Mouse (Mus musculus): ENCODE data around the gene Rapgef3.

The Rapgef3 gene

DNA sequence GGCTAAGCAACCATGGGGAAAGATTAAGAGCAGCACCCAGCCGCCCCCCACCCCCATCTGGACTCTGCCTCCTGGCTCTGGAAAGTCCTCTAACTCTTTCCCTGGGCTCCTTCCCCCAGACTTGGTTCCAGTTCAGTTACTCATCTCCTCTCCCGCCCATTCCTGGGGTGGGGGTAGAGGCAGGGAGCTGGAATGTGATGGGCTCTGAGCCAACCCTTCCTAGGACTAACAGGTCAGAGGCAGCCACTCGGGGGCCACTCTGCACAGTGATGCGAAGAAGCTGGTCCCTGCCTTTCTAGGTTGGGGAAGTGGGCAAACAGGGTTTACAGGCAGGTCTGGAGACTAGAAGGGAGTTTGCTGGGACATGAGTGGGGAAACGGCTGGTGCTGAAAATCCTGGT, 5.3 kb upstream of the Rapgef3 start:
- DNase-seq (ENCODE audit: low spot score): no peak

DNA sequence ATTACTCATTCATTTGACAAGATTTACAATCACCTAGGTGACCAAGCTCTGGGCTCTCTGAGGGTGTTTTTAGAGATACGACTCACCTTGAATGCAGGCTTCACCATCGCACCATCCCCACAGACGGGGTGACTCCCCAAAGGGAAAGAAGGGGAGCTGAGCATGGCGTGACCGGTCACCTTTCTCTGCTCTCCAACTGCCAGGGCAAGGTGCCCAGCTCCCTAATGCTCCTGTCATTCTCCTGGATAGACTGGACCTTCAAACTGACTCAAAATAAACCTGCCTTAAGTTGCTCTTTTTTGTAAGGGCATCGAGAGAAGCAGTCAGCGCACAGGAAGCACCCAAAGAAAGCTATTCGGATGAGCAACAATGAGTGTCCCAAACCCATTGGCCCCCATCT, 2.5 kb upstream of the Rapgef3 start:
- no peak for DNase-seq (ENCODE audit: low spot score)

DNA sequence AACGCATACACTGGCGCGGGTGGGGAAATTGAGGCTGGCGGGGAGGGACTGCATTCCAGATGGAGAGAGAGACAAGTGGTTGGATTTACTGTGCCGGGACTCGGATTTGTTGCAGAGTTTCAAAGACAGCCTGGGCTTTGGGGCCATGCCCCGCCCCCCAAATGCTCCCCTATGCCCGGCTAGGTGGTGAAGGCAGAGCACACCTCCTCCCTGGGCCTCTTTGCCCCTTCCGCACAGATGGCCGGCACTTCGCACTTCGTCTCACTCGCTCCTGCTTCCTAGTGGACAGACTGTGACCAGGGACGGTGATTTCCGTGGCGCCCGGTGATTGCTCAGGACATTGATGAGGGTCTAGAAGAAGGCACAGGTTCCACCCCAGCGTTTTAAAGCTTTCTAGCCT, 420 bp upstream of the Rapgef3 start:
- DNase-seq (ENCODE audit: low spot score): no peak

GRCm38 (mm10) chr15:97766594-97767279, 1.0 kb downstream of the Rapgef3 start:
- DNase-seq (ENCODE audit: low spot score): no peak

DNA sequence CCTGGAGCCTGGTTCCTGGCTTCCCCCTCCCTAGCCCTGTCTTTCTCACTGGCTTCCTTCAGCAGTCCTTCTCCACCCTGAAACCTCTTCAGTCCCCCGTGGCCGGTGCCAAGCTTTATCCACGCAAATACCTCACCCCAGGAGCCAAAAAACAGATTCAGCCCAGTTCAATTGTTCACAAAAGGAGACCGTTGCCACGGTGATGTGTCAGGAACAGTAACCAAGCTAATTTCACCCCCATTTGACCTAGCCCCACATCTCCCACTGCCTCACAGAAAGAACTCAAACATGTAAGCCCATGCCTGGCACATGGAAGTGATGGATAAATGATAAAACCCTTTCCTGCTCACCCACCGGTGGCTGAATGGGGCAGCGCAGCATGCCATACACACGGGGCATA, 1.6 kb downstream of the Rapgef3 start:
- DNase-seq (ENCODE audit: low spot score): no peak

DNA sequence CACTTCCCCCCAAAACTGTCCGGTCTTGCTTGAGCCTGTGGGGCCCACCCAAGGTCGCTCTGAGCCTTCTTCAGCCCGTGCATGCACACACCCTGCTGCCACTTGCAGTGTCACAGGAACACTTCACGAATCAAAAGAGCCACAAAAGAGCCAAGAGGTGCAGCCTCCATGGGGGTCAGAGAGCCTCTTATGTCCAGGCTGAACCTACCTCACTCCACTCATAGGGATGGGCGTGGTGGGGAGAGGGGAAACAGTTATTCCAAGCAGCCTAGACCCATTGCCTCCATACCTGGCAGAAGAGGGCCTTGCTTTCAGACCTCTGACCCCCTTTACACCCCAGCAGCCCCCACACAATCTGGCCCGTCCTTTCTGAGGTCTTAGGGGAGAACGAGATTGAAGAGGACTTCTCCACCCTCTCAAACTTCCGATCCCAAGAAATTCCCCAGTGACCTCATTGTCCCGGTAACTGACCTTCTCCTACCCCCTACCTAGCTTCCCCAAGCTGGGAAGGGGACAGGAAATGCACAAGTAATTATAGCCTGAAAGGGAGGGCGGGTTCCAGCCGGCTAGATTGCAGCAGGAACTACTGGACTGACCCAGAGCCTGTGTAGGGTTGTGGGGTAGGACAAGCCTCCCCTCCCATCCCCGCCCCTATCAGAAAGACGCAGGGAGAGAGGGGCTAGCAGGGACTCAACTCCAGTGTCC, 2.5 kb downstream of the Rapgef3 start:
- DNase-seq (ENCODE audit: low spot score): no peak

DNA sequence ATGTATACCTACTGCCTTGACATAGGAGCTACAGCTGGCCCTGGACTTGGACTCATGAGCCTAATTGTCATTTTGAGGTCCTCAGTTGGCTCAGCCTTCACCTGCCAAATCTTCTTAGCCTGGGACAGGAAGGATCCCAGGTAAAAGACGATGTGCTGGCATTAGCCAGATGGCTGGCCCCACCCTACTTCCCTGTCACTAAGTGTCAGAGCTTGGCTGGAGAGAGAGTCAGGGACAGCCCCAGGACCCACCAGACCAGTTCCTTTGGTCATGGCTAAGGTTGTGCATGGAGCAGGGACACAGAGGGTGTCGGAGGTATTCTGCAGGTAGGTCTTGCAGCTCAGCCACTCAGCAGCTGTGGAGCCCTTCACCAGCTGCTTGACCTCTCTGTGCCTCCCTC, 3.2 kb downstream of the Rapgef3 start:
- DNase-seq (ENCODE audit: low spot score): no peak

DNA sequence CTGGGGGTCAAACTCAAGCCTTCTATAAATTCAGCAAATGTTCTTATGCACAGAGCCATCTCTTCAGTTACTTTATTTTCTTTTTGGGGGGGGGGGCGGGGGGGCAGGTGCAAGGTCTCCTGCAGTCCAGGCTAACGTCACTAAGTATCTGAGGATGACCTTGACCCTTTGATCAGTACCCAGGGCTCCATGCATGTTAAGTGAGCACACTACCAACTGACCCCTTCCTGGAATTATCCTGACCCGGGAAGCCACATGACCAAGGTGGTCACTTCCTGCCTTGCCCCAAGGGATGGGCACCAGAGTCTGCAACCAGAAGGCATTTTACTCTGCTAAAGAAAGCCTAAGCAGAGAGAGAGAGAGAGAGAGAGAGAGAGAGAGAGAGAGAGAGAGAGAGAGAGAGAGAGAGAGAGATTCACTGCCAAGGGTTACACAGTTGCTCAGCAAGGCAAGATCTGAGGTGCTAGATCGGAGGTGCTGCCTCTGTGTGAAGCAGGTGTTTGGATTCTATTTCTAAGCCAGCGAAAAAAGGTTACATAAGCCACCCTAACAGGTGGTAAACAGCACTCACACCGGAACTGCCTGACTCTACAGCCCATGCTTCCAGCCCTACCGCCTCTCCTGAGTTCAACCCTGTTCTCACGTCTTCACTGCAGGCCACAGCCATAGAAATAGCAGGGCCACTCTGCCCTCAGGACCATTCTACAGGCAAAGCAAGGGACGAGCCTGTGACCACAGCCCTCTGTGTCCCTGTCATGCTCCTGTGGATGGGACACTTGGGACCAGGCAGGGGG, 4.3 kb downstream of the Rapgef3 start:
- DNase-seq (ENCODE audit: low spot score): no peak

- DNase-seq (ENCODE audit: low spot score): no peak
Measured at GRCm38 (mm10) chr15:97762733-97763132, 5.0 kb downstream of the Rapgef3 start.

- DNase-seq (ENCODE audit: low spot score): no peak
Measured at GRCm38 (mm10) chr15:97761438-97761837, 6.3 kb downstream of the Rapgef3 start.

GRCm38 (mm10) chr15:97760952-97761351, 6.8 kb downstream of the Rapgef3 start:
- DNase-seq (ENCODE audit: low spot score): no peak

DNA sequence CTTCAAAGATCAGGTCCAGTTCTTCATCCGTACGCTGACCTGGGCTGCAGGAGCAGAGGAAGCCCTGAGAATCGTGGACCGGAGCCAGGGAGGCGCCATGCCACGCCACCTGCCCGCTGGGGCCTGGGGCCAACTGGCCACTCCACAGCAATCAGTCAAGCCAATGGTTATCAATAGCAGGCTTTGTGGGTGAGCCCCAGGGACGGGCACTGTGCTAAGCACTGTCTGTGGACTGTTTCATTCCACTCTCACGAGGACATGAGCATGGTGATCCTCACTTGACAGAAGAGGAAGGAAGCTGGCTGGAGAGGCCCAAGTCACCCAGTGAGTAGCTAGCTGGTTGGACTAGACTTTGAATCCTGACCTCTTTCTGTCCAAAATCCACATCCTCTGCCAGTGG, 7.8 kb downstream of the Rapgef3 start:
- no peak for DNase-seq (ENCODE audit: low spot score)

DNA sequence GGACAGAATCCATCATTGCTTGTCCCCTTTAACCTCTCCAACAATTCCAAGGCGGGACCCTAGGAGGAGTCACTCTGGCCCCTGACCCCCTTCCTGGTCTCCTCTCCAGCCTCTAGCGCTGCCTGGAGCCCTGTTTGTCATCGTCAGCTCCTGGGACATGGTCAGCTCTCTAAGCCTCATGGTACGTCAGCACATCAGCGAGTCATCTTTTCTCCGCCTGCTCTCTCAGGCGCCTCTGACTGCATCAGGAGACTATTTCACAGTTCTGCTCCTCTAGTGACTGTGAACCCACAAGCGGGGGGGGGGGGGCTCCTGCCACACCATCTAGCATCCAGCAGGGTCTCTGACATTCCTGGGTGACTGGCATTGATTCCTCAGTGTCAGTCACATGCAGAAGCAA, 12.4 kb downstream of the Rapgef3 start:
- no peak for DNase-seq (ENCODE audit: low spot score)

DNA sequence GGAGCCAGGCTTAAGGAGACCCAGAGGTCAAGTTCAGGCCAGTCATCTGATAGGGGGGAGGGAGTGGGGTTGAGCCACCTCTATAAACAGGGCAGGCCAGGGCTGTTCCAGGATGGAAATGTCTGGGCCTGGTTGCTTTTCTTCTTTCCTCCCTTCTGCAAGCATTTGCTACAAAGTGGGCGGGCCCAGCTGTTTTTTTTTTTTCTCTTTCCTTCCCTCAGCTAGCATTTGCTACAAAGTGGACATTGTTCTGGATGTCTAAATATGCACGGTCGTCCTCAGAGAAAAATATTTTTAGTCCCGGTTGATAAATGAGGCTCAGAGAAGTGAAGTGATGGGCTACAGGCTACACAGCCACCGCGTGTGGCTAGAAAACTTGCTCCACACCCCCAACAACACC, 13.3 kb downstream of the Rapgef3 start:
- DNase-seq (ENCODE audit: low spot score): no peak

DNA sequence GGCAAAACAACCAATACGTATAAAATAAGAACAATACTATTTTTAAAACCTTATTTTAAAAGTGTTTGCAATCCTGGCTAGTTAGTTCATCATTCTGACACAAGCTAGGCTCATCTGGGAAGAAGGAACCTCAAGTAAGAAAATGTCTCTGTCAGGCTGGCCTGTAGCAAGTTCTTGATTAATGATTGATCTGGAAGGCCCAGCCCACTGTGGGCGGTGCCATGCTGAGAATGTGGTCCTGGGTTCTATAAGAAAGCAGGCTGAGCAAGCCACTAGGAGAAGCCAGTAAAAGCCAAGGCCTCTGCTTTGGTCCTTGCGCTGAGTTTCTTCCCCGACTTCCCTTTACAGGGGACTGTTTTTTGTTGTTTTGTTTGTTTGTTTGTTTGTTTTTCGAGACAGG, 15.3 kb downstream of the Rapgef3 start:
- no peak for DNase-seq (ENCODE audit: low spot score)

- DNase-seq (ENCODE audit: low spot score): no peak
Measured at GRCm38 (mm10) chr15:97751676-97752075, 16.1 kb downstream of the Rapgef3 start.

GRCm38 (mm10) chr15:97750697-97751096, 17.1 kb downstream of the Rapgef3 start:
- peak; percentile 59 for DNase-seq (ENCODE audit: low spot score)

DNA sequence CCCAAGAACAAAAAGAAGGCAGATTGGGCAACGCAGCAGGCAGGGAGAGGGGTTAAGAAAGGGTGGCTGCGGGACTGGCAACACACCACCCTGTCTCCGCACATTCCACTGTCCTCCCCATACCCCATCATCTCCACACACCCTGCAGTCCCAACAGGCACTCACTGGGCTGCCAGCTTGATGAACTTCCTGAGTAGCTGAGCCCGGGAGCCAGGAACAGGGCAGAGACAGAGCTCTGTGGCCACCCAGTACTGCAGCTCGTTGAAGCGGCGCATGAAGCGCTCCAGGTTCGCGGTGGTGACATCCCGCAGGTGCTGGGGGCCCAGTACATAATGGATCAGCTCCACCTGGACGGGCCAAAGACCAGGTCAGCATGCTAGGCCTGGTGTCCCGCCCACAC, 17.9 kb downstream of the Rapgef3 start:
- DNase-seq (ENCODE audit: low spot score): no peak

GRCm38 (mm10) chr15:97749397-97749796, 18.4 kb downstream of the Rapgef3 start:
- DNase-seq (ENCODE audit: low spot score): no peak

DNA sequence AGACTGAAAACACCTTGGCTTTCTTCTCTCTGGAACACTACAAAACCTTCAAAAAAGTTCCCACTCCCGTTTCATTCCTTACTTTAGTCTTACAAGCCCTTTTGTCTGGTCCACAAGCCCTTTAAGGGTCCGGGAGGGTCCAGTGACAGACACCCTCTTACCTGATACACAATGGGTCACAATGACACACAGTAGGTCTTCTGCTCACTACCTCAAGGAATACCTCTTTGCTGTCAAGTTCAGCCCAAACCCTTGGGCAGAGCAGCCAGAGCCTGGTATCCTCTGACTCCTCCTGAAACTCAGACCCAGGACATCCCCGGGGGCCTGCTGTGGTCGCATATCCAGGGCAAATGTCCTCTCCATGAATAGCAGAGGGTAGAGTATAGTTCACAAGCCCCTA, 18.8 kb downstream of the Rapgef3 start:
- no peak for DNase-seq (ENCODE audit: low spot score)

DNA sequence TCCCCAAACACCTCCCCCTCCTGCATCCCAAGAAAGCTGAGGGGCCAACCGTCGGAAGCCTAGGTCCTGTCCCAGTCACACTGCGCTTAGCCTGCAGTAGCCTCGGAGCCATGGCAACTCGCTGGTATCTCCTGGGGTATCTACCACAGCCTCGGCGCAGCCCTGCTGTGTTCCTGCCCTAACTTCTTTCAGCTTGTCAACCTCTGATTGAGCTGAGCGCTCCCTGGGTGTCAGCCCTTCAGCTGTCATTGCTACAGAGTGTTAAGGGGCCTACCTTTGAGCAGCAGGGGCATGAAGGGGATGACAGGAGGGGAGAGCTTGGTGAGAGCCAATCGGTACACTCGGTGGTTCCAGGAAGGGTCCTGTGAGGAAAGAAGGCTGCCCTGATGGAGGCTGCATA, 19.5 kb downstream of the Rapgef3 start:
- DNase-seq (ENCODE audit: low spot score): no peak

GRCm38 (mm10) chr15:97747486-97747885, 20.3 kb downstream of the Rapgef3 start:
- DNase-seq (ENCODE audit: low spot score): no peak

- DNase-seq (ENCODE audit: low spot score): no peak
Measured at GRCm38 (mm10) chr15:97746748-97747147, 21.0 kb downstream of the Rapgef3 start.
